Mouse (Mus musculus) stomach, embryonic 16.5 days (tissue): Measurements from ENCODE around the gene Prss2. TPM values are rescaled to one million over a fixed set of nuclear protein-coding genes. Genes with fewer than 3 reads are reported as not detected.
A peak's percentile ranks its signal among the peaks of the same experiment; 100 is the strongest.

ENCODE experiments used
- ATAC-seq: fragments of 200-750 bp; cut with Nextera tagmentation; 2 replicates; pipeline ENCODE4 v1.8.0; 2017; ENCODE audit warnings: moderate number of reproducible peaks, moderate TSS enrichment; ENCODE audit not compliant: insufficient read depth, low FRiP score
- H3K27ac ChIP-seq: fragments of 300-500 bp; sonication (generic); 2 replicates; pipeline ENCODE4 v1.5.1; 2014; ENCODE audit warnings: low read length
- H3K27me3 ChIP-seq: fragments of 300-500 bp; sonication (generic); 2 replicates; pipeline ENCODE4 v1.6.1; 2014; ENCODE audit warnings: low read length, control low read depth, mixed read lengths; ENCODE audit not compliant: control insufficient read depth, insufficient read depth
- H3K36me3 ChIP-seq: fragments of 300-500 bp; sonication (generic); 2 replicates; pipeline ENCODE4 v1.6.1; 2014; ENCODE audit warnings: low read length; ENCODE audit not compliant: control insufficient read depth, insufficient read depth
- H3K4me1 ChIP-seq: fragments of 300-500 bp; sonication (generic); 2 replicates; pipeline ENCODE4 v1.6.1; 2014; ENCODE audit warnings: low read length, control low read depth, mixed read lengths; ENCODE audit not compliant: control insufficient read depth, insufficient read depth
- H3K4me2 ChIP-seq: fragments of 300-500 bp; sonication (generic); 2 replicates; pipeline ENCODE4 v1.6.1; 2014; ENCODE audit warnings: low read depth, low read length, mixed read lengths
- H3K4me3 ChIP-seq: fragments of 300-500 bp; sonication (generic); replicated peaks from 2 replicates; pipeline ENCODE4 v1.5.1; 2014; ENCODE audit warnings: mild to moderate bottlenecking, low read length
- H3K9ac ChIP-seq: fragments of 300-500 bp; sonication (generic); 2 replicates; pipeline ENCODE4 v1.6.1; 2014; ENCODE audit warnings: low read length
- H3K9me3 ChIP-seq: fragments of 300-500 bp; sonication (generic); replicated peaks from 2 replicates; pipeline ENCODE4 v1.6.1; 2016; ENCODE audit warnings: low read length, control low read depth; ENCODE audit not compliant: control insufficient read depth
- whole genome bisulfite sequencing: fragments of 180-500 bp; shearing (Covaris S2); extraction: QIAGEN DNeasy Blood & Tissue Kit; methylation state at CpG from one replicate; pipeline ENCODE4 v1.1.7; 2014; 5-methylcytosine and 5-hydroxymethylcytosine counted together
- polyA plus RNA-seq: library from polyadenylated mRNA; unstranded; fragments of >200 nt; fragmentation: Nextera tagmentation; extraction: Ambion mirVana; gene quantifications from 2 replicates; pipeline ENCODE4 v1.2.1, GENCODE M21; 2015

Prss2 gene
- polyA plus RNA-seq, 1 experiment from 2014 or later = 197 TPM

DNA sequence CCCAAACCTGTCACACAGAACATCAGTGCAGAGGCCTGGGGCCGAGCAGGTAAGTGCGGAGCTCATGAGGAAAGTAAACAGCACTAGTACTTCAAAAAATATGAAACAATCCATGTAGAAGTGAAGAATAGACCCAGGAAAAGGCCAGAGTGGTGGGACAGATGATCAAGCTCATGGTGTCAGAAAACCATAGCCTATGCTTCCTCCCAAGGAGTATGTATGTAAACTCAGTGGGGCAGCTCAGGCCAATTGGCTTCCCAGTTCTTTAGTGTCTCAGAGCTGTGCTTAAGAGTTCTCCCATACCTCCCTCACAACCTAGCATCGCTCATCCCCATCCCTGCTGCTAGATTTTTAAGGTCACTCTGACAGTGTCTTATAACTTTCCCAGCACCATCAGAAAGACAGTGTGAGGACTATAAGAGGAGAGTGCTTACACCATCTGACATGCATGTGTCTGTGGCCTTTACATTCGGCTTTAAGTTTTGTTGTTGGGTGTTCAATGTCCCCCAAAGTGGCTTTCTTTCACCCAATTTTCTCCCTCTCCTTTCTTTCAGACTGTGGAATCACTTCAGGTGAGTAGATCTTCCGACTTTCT lies 25.6 kb downstream of the Prss2 start:
- Histone ChIP-seq H3K4me2 (no peak overlapping the region), H3K36me3 (no peaks in the 10 kb centered on the region), H3K9me3 (no peaks in the 10 kb centered on the region), H3K27me3 (no peaks in the 10 kb centered on the region), H3K4me1 (no peaks in the 10 kb centered on the region), H3K4me3 (no peak overlapping the region), H3K9ac (no peak overlapping the region), H3K27ac (no peak overlapping the region)
- 87% methylated on average over 5 of the region's 5 CpGs for WGBS
- ATAC-seq = no peak

DNA sequence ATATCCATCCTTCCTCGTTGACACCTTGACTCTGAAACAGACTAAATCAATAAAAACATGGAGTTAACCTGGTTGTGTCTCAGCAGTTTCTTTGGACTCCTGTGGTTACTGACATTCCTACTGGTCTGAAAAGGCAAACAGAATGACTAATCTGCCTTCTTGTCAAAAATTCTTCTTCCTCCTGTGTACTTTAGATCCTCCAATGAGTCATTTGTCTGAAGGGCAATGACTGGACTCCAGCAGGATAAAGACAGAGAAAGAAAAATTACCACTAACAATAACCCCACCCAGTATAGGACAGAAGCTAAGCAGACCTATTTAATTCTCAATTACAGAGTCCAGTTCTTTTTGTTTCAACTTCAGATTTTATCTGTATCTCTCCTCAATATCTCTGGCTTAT lies 26.7 kb downstream of the Prss2 start:
- H3K4me2 ChIP-seq = no peak overlapping the region
- no peak overlapping the region for H3K4me3 ChIP-seq
- H3K4me1 ChIP-seq = no peaks in the 10 kb centered on the region
- H3K27ac ChIP-seq = no peak overlapping the region
- no peaks in the 10 kb centered on the region for H3K36me3 ChIP-seq
- no peaks in the 10 kb centered on the region for H3K27me3 ChIP-seq
- WGBS = 46% methylated on average over 1 of the region's 1 CpGs
- no peaks in the 10 kb centered on the region for H3K9me3 ChIP-seq
- ATAC-seq = no peak
- no peak overlapping the region for H3K9ac ChIP-seq

DNA sequence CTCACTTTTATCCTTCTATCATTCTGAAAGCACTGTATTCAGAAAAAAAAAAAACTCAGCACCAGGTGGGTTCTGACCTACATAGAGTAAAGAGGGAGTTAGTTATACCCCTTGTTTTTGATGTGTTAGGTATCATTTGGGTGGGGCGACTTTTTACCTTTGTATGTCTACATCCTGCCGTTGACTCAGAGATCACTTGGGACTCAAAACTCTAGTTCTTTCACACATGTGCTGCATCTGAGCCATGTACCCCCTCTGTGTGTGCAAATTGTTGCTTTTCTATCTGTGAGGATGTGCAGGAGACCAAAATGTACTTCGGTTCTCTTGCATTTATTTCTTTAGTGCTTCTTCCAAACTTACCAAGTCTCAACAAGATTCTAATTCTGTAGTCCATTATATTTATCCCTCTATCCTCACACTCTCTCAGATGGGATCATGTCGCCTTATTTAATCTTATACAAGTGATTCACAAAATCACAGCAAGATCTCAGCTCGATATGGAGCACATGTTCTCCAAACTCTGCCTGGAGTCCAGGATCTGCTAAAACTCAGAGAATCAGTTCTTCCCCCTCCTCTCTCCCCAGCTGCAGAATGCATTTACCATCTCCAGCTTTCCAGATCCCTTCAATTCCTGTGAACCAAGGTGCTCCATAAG lies 31.9 kb downstream of the Prss2 start:
- no peaks in the 10 kb centered on the region for H3K9me3 ChIP-seq
- no peak for ATAC-seq
- WGBS = 72% methylated on average over 5 of the region's 5 CpGs

DNA sequence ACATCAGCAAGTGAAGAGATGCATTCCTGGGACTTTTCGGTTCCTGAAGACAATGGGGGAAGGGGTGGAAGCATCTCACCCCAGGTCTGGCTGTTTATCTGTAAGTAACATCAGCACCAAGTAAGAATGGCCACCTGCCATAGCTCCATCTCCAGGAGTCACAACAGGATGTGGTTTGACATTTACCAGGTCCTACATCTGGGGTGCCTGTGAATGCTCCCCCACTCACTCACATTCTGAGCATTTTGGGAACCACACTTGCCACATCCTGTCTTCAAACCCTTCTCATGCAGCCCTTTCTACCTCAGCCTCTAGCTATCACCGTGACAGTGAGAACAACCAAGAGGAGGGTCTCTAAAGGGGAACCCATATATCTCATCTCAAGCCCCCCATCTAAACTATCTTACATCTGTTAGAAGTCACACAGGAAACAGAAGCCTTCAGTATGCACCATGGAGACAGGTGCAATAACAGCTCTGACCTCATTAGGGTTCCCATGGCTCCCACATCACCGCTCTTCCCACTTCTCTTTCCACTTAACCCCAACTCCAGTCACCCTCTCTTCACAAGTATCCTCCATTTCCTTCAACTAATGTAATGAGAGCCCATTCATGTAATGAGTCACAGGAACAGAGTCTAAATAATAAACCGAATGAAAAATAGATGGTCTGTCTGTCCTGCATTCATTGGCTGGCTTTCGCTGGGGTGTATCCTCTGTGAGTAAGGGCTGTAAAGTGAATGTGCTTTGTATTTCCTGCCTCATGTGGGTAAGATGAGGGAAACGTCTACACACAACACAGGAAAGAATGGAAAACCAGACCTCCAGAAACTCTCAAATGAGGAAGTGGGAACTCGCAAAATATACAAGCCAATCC lies 32.9 kb downstream of the Prss2 start:
- ATAC-seq = no peak
- WGBS = 73% methylated on average over 7 of the region's 7 CpGs
- Histone ChIP-seq H3K27ac (no peak overlapping the region), H3K4me1 (no peaks in the 10 kb centered on the region), H3K4me2 (no peak overlapping the region), H3K4me3 (no peak overlapping the region), H3K9ac (no peak overlapping the region), H3K36me3 (no peaks in the 10 kb centered on the region), H3K27me3 (no peaks in the 10 kb centered on the region), H3K9me3 (no peaks in the 10 kb centered on the region)

More for the DNA sequence above, 31.9 kb downstream of the Prss2 start:
- Histone ChIP-seq H3K27ac (no peak overlapping the region), H3K27me3 (no peaks in the 10 kb centered on the region), H3K4me3 (no peak overlapping the region), H3K9ac (no peak overlapping the region), H3K4me2 (no peak overlapping the region), H3K36me3 (no peaks in the 10 kb centered on the region), H3K4me1 (no peaks in the 10 kb centered on the region)

DNA sequence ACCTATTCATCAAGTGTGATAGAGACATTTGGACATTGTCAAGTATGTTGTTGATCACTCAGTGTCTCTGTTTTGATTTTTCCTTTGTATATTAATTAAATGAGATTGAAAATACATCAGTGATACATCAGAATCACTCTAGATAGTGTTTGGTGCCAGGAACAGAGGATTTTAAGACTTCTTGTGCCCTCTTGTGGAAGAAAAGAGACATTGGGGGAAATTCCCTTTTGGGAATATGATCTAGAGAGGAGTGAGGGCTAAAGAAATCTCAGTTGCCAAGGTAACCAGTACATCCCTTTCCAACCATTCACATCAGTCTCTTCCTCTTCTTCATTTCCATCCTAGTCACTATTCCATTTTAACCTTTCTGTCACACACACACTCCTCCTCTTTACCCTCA lies 34.8 kb downstream of the Prss2 start:
- no peaks in the 10 kb centered on the region for H3K9me3 ChIP-seq
- H3K27ac ChIP-seq = no peak overlapping the region
- H3K4me3 ChIP-seq = no peak overlapping the region
- H3K9ac ChIP-seq = no peak overlapping the region
- no peak overlapping the region for H3K4me2 ChIP-seq
- no peaks in the 10 kb centered on the region for H3K4me1 ChIP-seq
- ATAC-seq = no peak
- H3K27me3 ChIP-seq = no peaks in the 10 kb centered on the region
- no peaks in the 10 kb centered on the region for H3K36me3 ChIP-seq

DNA sequence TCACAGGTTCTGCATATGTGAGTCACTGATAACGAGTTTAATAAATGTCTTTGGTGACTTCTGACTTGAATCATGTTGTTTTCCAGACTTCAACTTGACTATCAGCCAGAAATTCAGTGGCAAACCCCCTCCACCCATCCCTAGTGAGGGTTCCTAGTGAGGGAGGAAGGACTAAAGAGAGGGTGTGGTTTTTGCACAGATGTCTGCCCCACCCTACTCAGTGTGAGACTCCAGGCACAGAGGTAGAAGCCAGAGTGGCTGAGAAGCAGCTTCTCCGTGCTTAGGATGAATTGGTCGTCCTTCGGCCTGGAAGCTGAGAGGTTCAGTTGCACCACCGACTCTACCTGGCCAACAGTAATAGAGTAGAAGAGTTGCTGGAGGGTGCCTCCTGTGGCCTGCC lies 35.9 kb downstream of the Prss2 start:
- Histone ChIP-seq H3K36me3 (no peaks in the 10 kb centered on the region), H3K9ac (no peak overlapping the region), H3K9me3 (no peaks in the 10 kb centered on the region), H3K4me3 (no peak overlapping the region), H3K27me3 (no peaks in the 10 kb centered on the region), H3K27ac (peak overlapping the region; percentile 80), H3K4me1 (no peaks in the 10 kb centered on the region), H3K4me2 (no peak overlapping the region)
- WGBS = 72% methylated on average over 5 of the region's 5 CpGs
- no peak for ATAC-seq

DNA sequence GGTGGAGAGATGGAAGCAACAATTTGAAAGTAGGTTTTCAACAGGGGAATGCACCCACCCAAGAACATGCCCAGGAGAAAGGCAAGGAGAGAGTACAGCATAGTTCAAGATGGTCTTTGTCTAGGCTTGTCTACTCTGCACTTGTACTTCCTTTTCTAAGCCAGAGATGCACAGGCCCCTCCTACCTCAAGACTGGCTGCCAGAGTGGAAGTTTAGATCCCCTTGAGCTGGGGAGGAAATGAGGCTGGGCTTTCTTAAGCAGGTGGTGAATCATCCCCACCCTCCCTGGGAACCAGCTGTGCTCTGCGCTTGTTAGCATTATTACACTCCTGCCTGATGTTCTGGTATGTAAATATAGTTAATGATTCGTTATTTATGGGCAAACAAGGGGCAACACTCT lies 36.7 kb downstream of the Prss2 start:
- H3K4me1 ChIP-seq = no peaks in the 10 kb centered on the region
- 37% methylated on average over 2 of the region's 2 CpGs for WGBS
- no peaks in the 10 kb centered on the region for H3K27me3 ChIP-seq
- H3K27ac ChIP-seq = peak overlapping the region; percentile 80
- H3K9ac ChIP-seq = no peak overlapping the region
- peak; percentile 47 for ATAC-seq
- no peak overlapping the region for H3K4me3 ChIP-seq
- no peaks in the 10 kb centered on the region for H3K9me3 ChIP-seq
- H3K4me2 ChIP-seq = no peak overlapping the region
- no peaks in the 10 kb centered on the region for H3K36me3 ChIP-seq

DNA sequence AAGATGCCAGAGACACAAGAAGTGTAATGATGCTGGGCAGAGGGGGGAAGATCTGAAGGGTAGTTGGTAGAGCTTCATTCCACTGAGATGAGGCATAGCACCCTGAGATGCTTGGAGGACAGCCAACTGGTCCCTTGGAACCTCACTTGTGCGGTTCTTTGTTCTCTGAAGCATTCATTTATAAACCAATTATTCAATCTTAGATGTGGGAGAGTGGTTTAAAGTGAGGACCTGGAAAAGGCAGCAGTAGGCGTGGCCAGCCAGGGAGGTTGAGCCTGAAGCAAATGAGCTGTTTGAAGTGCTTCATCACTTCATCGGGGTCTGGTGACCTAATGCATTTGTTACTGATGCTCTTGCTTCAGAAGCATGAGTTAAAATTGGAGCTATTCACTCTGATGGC lies 37.7 kb downstream of the Prss2 start:
- no peak for ATAC-seq
- H3K4me3 ChIP-seq = no peak overlapping the region
- H3K27me3 ChIP-seq = no peaks in the 10 kb centered on the region
- no peaks in the 10 kb centered on the region for H3K4me1 ChIP-seq
- no peak overlapping the region for H3K4me2 ChIP-seq
- no peaks in the 10 kb centered on the region for H3K9me3 ChIP-seq
- no peak overlapping the region for H3K9ac ChIP-seq
- H3K27ac ChIP-seq = peak overlapping the region; percentile 63
- 43% methylated on average over 3 of the region's 3 CpGs for WGBS
- no peaks in the 10 kb centered on the region for H3K36me3 ChIP-seq

DNA sequence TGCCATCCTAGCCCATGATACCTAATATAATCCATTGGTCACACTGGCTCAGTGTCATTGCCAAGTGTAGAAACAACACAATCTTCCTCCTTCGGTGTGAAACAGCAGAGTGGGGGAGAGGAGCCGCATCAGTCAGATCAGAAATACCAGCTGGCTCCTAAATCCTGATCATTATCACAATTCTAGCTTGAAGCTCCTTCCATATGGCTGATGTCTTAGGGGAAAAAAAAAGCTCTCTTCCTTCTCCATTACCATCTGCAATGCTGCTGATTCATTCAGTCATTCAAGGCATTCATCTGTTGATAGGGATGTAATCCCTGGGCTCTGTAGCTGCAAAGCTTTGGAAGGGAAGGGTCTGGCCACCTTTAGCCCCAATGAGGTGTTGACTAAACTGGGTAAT lies 38.7 kb downstream of the Prss2 start:
- 76% methylated on average over 2 of the region's 2 CpGs for WGBS
- H3K9ac ChIP-seq = no peak overlapping the region
- H3K36me3 ChIP-seq = no peaks in the 10 kb centered on the region
- H3K4me2 ChIP-seq = no peak overlapping the region
- H3K4me1 ChIP-seq = no peaks in the 10 kb centered on the region
- H3K27ac ChIP-seq = peak overlapping the region; percentile 33
- no peak for ATAC-seq
- H3K9me3 ChIP-seq = no peaks in the 10 kb centered on the region
- H3K27me3 ChIP-seq = no peaks in the 10 kb centered on the region
- H3K4me3 ChIP-seq = no peak overlapping the region
